Mouse (Mus musculus): ENCODE results near the gene Pate2. TPM values are rescaled to one million over a fixed set of nuclear protein-coding genes. Genes with fewer than 3 reads are reported as not detected.

Gene Pate2
- polyA plus RNA-seq, 1 experiment from 2014 or later, result 0.39 TPM

DNA sequence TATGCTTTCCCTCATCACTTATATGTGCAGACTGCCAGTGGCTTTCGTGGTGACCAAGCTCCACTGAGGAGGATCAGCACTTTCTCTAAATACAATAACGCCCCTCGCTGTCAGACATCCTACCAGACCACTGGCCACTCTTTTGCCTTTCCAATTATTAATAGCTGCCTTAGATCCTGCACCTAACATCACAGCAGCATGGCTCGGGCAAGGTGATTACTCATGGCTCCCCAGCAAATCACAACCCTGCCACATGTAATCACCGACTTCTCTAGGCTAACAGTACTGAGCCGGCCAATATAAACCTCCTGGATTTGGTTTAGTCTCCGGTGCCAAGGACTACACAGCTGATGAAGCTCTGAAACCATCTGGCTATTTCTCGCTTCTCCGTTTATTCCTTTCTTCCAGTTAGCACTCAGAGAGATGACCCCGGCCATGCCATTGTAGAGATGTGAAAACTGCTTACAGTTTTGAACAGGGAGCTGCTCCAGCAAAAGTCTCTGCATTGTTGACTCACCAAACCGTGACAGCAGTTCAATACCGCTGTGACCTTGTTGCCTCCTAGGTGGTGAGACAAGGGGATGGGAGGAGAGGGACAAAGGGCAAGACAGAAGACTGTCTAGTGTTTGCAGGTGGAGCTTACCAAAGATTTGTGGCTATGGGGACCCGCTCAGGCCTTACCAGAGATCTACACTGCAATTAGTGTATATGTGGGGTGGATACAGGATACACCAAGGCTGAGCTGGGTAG, 30.9 kb upstream of the Pate2 start:
- Histone ChIP-seq H3K36me3 (no peaks in the 10 kb centered on the region), H3K4me1 (replicated peaks) (peaks cover 16% of the 10 kb centered on the region), H3K4me2 (no peak overlapping the region), H3K9ac (no peak overlapping the region), H3K9me3 (replicated peaks) (no peaks in the 10 kb centered on the region), H3K4me3 (no peak overlapping the region), H3K27ac (no peak overlapping the region), H3K27me3 (no peaks in the 10 kb centered on the region)
- 72% methylated on average over 13 of the region's 13 CpGs for WGBS
- ATAC-seq (replicated peaks; ENCODE audit: insufficient number of reproducible peaks, insufficient read depth, low FRiP score, low read depth), result no peak

DNA sequence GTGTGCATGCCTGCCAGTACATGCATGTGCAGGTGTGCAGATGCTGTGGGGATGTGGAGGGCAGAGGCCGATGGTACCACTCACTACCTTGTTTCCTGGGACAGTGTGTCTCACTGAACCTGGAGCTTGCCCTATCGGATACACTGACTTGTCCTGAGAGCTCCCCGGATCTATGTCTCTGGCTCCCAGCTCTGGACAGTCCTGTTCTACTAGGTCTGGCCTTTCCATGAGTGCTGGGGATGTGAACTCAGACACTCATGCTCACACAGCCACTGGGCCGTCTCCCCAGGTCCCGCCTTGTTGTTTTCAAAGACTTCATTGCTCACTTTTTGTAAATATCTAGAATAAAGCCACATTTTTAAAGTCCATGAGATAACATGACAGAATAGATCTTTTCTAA, 29.1 kb upstream of the Pate2 start:
- Histone ChIP-seq H3K27ac (no peak overlapping the region), H3K4me1 (replicated peaks) (peaks cover 14% of the 10 kb centered on the region), H3K9me3 (replicated peaks) (no peaks in the 10 kb centered on the region), H3K36me3 (no peaks in the 10 kb centered on the region), H3K4me3 (no peak overlapping the region), H3K9ac (no peak overlapping the region), H3K27me3 (no peaks in the 10 kb centered on the region), H3K4me2 (no peak overlapping the region)
- no peak for ATAC-seq (replicated peaks; ENCODE audit: insufficient number of reproducible peaks, insufficient read depth, low FRiP score, low read depth)
- WGBS, result 79% methylated on average over 5 of the region's 5 CpGs

DNA sequence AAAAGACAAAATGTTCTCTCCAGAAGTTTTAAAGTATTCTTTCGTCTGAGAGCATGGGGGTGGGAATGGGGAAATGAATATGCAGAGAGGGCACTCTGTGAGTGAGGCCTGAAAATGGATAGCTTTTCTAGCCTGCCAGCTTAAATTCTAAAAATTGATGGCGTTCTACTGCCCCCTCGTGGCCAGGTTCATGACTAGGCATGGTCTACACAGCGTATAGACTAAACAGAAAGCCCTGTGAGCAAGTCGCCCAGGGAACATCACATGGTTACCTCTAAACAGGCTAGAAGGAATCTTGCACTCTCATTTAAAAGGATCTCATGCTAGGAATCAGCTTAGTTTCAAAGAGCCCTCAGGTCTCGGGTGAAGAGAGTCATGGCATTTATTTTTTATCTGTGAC, 28.6 kb upstream of the Pate2 start:
- 0 out of 2 replicates have a peak, but pooled peaks have one; percentile 48 for ATAC-seq (replicated peaks; ENCODE audit: insufficient number of reproducible peaks, insufficient read depth, low FRiP score, low read depth)
- H3K4me1 ChIP-seq (replicated peaks), result peaks cover 14% of the 10 kb centered on the region
- H3K4me3 ChIP-seq, result no peak overlapping the region
- no peaks in the 10 kb centered on the region for H3K36me3 ChIP-seq
- no peak overlapping the region for H3K9ac ChIP-seq
- no peak overlapping the region for H3K27ac ChIP-seq
- H3K27me3 ChIP-seq, result no peaks in the 10 kb centered on the region
- no peak overlapping the region for H3K4me2 ChIP-seq
- H3K9me3 ChIP-seq (replicated peaks), result no peaks in the 10 kb centered on the region
- 7% methylated on average over 6 of the region's 6 CpGs for WGBS

- Histone ChIP-seq H3K27ac (no peak overlapping the region), H3K27me3 (no peaks in the 10 kb centered on the region), H3K4me2 (no peak overlapping the region), H3K9ac (no peak overlapping the region), H3K4me3 (no peak overlapping the region), H3K9me3 (replicated peaks) (no peaks in the 10 kb centered on the region), H3K4me1 (replicated peaks) (peaks cover 14% of the 10 kb centered on the region), H3K36me3 (no peaks in the 10 kb centered on the region)
- WGBS, result 54% methylated on average over 6 of the region's 6 CpGs
- no peak for ATAC-seq (replicated peaks; ENCODE audit: insufficient number of reproducible peaks, insufficient read depth, low FRiP score, low read depth)
Observed at GRCm38 (mm10) chr9:35541941-35542340, 28.1 kb upstream of the Pate2 start.

GRCm38 (mm10) chr9:35543099-35543860, 26.8 kb upstream of the Pate2 start:
- ATAC-seq (replicated peaks; ENCODE audit: insufficient number of reproducible peaks, insufficient read depth, low FRiP score, low read depth), result no peak
- H3K27ac ChIP-seq, result no peak overlapping the region
- H3K9ac ChIP-seq, result no peak overlapping the region
- no peaks in the 10 kb centered on the region for H3K27me3 ChIP-seq
- no peaks in the 10 kb centered on the region for H3K36me3 ChIP-seq
- peaks cover 6% of the 10 kb centered on the region for H3K4me1 ChIP-seq (replicated peaks)
- H3K4me2 ChIP-seq, result no peak overlapping the region
- 80% methylated on average over 14 of the region's 14 CpGs for WGBS
- no peak overlapping the region for H3K4me3 ChIP-seq
- no peaks in the 10 kb centered on the region for H3K9me3 ChIP-seq (replicated peaks)

- no peaks in the 10 kb centered on the region for H3K9me3 ChIP-seq (replicated peaks)
- H3K4me3 ChIP-seq, result no peak overlapping the region
- no peak overlapping the region for H3K4me2 ChIP-seq
- no peak overlapping the region for H3K27ac ChIP-seq
- H3K4me1 ChIP-seq (replicated peaks), result no peaks in the 10 kb centered on the region
- WGBS, result 63% methylated on average over 2 of the region's 2 CpGs
- no peaks in the 10 kb centered on the region for H3K27me3 ChIP-seq
- no peak overlapping the region for H3K9ac ChIP-seq
- no peaks in the 10 kb centered on the region for H3K36me3 ChIP-seq
- ATAC-seq (replicated peaks; ENCODE audit: insufficient number of reproducible peaks, insufficient read depth, low FRiP score, low read depth), result no peak
Observed at GRCm38 (mm10) chr9:35544666-35545065, 25.4 kb upstream of the Pate2 start.

DNA sequence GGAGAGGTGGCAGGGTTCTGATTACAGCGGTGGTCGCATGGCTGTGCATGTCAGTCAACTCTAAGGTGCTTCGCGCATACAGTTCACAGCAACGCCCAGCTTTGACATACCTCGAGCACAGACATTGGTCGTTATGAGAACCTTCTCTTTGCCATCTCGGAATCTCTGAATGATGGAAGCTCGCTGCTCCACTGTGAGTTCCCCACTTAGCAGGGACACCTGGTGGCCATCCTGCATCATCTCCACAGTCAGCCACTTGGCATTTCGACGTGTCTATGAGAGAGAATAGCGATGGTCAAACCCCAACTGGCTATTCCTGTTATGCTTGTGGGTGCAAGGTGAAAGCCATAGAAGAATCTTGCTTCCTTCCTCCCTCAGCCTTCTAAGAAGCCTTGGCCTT, 24.4 kb upstream of the Pate2 start:
- 62% methylated on average over 12 of the region's 12 CpGs for WGBS
- no peak overlapping the region for H3K27ac ChIP-seq
- no peaks in the 10 kb centered on the region for H3K4me1 ChIP-seq (replicated peaks)
- no peaks in the 10 kb centered on the region for H3K27me3 ChIP-seq
- no peaks in the 10 kb centered on the region for H3K9me3 ChIP-seq (replicated peaks)
- H3K4me3 ChIP-seq, result no peak overlapping the region
- H3K4me2 ChIP-seq, result no peak overlapping the region
- H3K9ac ChIP-seq, result no peak overlapping the region
- H3K36me3 ChIP-seq, result no peaks in the 10 kb centered on the region
- ATAC-seq (replicated peaks; ENCODE audit: insufficient number of reproducible peaks, insufficient read depth, low FRiP score, low read depth), result no peak

DNA sequence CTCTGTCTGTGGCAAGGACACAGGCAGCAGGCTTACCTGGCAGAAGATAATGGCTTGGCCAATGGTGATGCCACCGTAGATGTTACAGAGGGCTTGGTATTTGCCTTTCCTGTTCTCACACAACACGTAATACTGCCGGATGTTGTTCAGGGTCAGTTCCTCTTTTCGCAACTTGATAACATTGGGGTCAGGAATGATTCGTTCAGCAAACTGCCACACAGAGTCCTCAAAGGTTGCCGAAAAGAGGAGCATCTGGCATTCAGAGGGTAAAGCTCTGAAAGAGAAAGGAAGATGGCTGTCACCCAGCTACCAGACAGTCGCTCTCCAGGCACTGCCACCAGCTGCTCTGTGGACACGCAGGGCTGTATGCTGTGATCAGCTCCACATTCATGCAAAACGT, 23.3 kb upstream of the Pate2 start:
- no peaks in the 10 kb centered on the region for H3K9me3 ChIP-seq (replicated peaks)
- ATAC-seq (replicated peaks; ENCODE audit: insufficient number of reproducible peaks, insufficient read depth, low FRiP score, low read depth), result no peak
- WGBS, result 71% methylated on average over 9 of the region's 9 CpGs
- H3K27ac ChIP-seq, result no peak overlapping the region
- H3K4me2 ChIP-seq, result no peak overlapping the region
- H3K4me1 ChIP-seq (replicated peaks), result no peaks in the 10 kb centered on the region
- no peaks in the 10 kb centered on the region for H3K27me3 ChIP-seq
- H3K36me3 ChIP-seq, result no peaks in the 10 kb centered on the region
- no peak overlapping the region for H3K4me3 ChIP-seq
- H3K9ac ChIP-seq, result no peak overlapping the region

GRCm38 (mm10) chr9:35548455-35548854, 21.6 kb upstream of the Pate2 start:
- H3K9ac ChIP-seq, result no peak overlapping the region
- H3K4me3 ChIP-seq, result no peak overlapping the region
- H3K9me3 ChIP-seq (replicated peaks), result no peaks in the 10 kb centered on the region
- H3K4me1 ChIP-seq (replicated peaks), result peaks cover 8% of the 10 kb centered on the region
- no peak overlapping the region for H3K27ac ChIP-seq
- no peak overlapping the region for H3K4me2 ChIP-seq
- ATAC-seq (replicated peaks; ENCODE audit: insufficient number of reproducible peaks, insufficient read depth, low FRiP score, low read depth), result no peak
- H3K36me3 ChIP-seq, result no peaks in the 10 kb centered on the region
- no peaks in the 10 kb centered on the region for H3K27me3 ChIP-seq
- WGBS, result 76% methylated on average over 9 of the region's 9 CpGs

GRCm38 (mm10) chr9:35556494-35557102, 13.5 kb upstream of the Pate2 start:
- no peak for ATAC-seq (replicated peaks; ENCODE audit: insufficient number of reproducible peaks, insufficient read depth, low FRiP score, low read depth)
- Histone ChIP-seq H3K9ac (no peak overlapping the region), H3K9me3 (replicated peaks) (no peaks in the 10 kb centered on the region), H3K27me3 (peaks cover 7% of the 10 kb centered on the region; the same call in 1 of the 2 replicates), H3K4me3 (no peak overlapping the region), H3K36me3 (peaks cover 9% of the 10 kb centered on the region; the same call in 1 of the 2 replicates), H3K4me1 (replicated peaks) (peaks cover 31% of the 10 kb centered on the region), H3K27ac (no peak overlapping the region), H3K4me2 (no peak overlapping the region)
- WGBS, result 49% methylated on average over 12 of the region's 12 CpGs

GRCm38 (mm10) chr9:35558257-35559008, 11.7 kb upstream of the Pate2 start, which contains the start of the genes Ddx25 and Pus3:
Ddx25 (minus strand) TSS chr9:35558528.
Pus3 (plus strand) TSS chr9:35558595.
- Histone ChIP-seq H3K9ac (peak within 1 kb of the TSS; percentile 61), H3K27ac (peak within 1 kb of the TSS; percentile 53), H3K9me3 (replicated peaks) (no peaks in the 10 kb centered on the region), H3K36me3 (peaks cover 13% of the 10 kb centered on the region; the same call in 1 of the 2 replicates), H3K4me1 (replicated peaks) (peaks cover 24% of the 10 kb centered on the region), H3K27me3 (peaks cover 7% of the 10 kb centered on the region; the same call in 1 of the 2 replicates), H3K4me3 (peak within 1 kb of the TSS; percentile 75), H3K4me2 (peak within 1 kb of the TSS; percentile 100)
- peak; percentile 61; the same call in 1 of the 2 replicates for ATAC-seq (replicated peaks; ENCODE audit: insufficient number of reproducible peaks, insufficient read depth, low FRiP score, low read depth)
- 2% methylated on average over 57 of the region's 59 CpGs for WGBS

Measured in heart, embryonic 15.5 days (tissue).